Mouse (Mus musculus) forebrain, embryonic 14.5 days (tissue): ENCODE measurements around the gene Naa25. TPM values are rescaled to one million over a fixed set of nuclear protein-coding genes. Genes with fewer than 3 reads are reported as not detected.
A peak's percentile ranks its signal among the peaks of the same experiment; 100 is the strongest.

Experiments used
- ATAC-seq: fragments of 200-750 bp; cut with Nextera tagmentation; 2 replicates; pipeline ENCODE4 v1.8.0; 2017; ENCODE audit warnings: mild to moderate bottlenecking, moderate library complexity
- DNase-seq: peaks from one replicate; pipeline ENCODE4 v3.0.0-alpha.2; 2015; ENCODE audit warnings: low spot score
- H3K27ac ChIP-seq: fragments of 300-500 bp; sonication (generic); 2 replicates; pipeline ENCODE4 v1.5.1; 2014; ENCODE audit warnings: low read depth, mild to moderate bottlenecking, control low read depth, low read length, moderate library complexity
- H3K27me3 ChIP-seq: fragments of 300-500 bp; sonication (generic); replicated peaks from 2 replicates; pipeline ENCODE4 v1.6.1; 2014; ENCODE audit warnings: low read length, control low read depth, mixed read lengths; ENCODE audit not compliant: control insufficient read depth, insufficient read depth
- H3K36me3 ChIP-seq: fragments of 300-500 bp; sonication (generic); 2 replicates; pipeline ENCODE4 v1.6.1; 2014; ENCODE audit warnings: low read length, control low read depth; ENCODE audit not compliant: control insufficient read depth, insufficient read depth
- H3K4me1 ChIP-seq: fragments of 300-500 bp; sonication (generic); 2 replicates; pipeline ENCODE4 v1.6.1; 2014; ENCODE audit warnings: antibody characterized with exemption, low read length, control low read depth; ENCODE audit not compliant: control insufficient read depth, insufficient read depth
- H3K4me2 ChIP-seq: fragments of 300-500 bp; sonication (generic); 2 replicates; pipeline ENCODE4 v1.6.1; 2014; ENCODE audit warnings: mild to moderate bottlenecking, control low read depth, low read length
- H3K4me3 ChIP-seq: fragments of 300-500 bp; sonication (generic); 2 replicates; pipeline ENCODE4 v1.5.1; 2014; ENCODE audit warnings: low read depth, low read length, control low read depth
- H3K9ac ChIP-seq: fragments of 300-500 bp; sonication (generic); 2 replicates; pipeline ENCODE4 v1.6.1; 2014; ENCODE audit warnings: mild to moderate bottlenecking, low read length, control low read depth, moderate library complexity
- H3K9me3 ChIP-seq: fragments of 300-500 bp; sonication (generic); replicated peaks from 2 replicates; pipeline ENCODE4 v1.6.1; 2016; ENCODE audit warnings: low read length, control low read depth, mixed read lengths; ENCODE audit not compliant: control insufficient read depth
- WGBS: fragments of 180-500 bp; shearing (Covaris S2); extraction: QIAGEN DNeasy Blood & Tissue Kit; methylation state at CpG from one replicate; pipeline ENCODE4 v1.1.7; 2014; 5-methylcytosine and 5-hydroxymethylcytosine counted together
- polyA plus RNA-seq: library from polyadenylated mRNA; unstranded; fragments of >200 nt; fragmentation: Nextera tagmentation; extraction: Ambion mirVana; gene quantifications from 2 replicates; pipeline ENCODE4 v1.2.1, GENCODE M21; 2014

Gene Naa25
- polyA plus RNA-seq, 1 experiment from 2014 or later = 54.7 TPM

- DNase-seq (no peak), ATAC-seq (no peak)
- no peak overlapping the region for H3K4me2 ChIP-seq
- no peak overlapping the region for H3K4me3 ChIP-seq
- no peaks in the 10 kb centered on the region for H3K36me3 ChIP-seq
- no peaks in the 10 kb centered on the region for H3K4me1 ChIP-seq
- no peak overlapping the region for H3K27ac ChIP-seq
- 79% methylated on average over 5 of the region's 5 CpGs for whole genome bisulfite sequencing
- no peaks in the 10 kb centered on the region for H3K27me3 ChIP-seq
- no peaks in the 10 kb centered on the region for H3K9me3 ChIP-seq
- no peak overlapping the region for H3K9ac ChIP-seq
Observed at GRCm38 (mm10) chr5:121463601-121464250, 66.0 kb downstream of the Naa25 start.

GRCm38 (mm10) chr5:121469566-121469965 lies 71.8 kb downstream of the Naa25 start:
- 76% methylated on average over 3 of the region's 3 CpGs for WGBS

GRCm38 (mm10) chr5:121472411-121472810 lies 74.7 kb downstream of the Naa25 start:
- Histone ChIP-seq H3K9me3 (no peaks in the 10 kb centered on the region), H3K4me3 (no peak overlapping the region), H3K27me3 (no peaks in the 10 kb centered on the region), H3K36me3 (no peaks in the 10 kb centered on the region), H3K27ac (no peak overlapping the region), H3K4me2 (no peak overlapping the region), H3K9ac (no peak overlapping the region), H3K4me1 (no peaks in the 10 kb centered on the region)
- no peak for ATAC-seq
- 89% methylated on average over 2 of the region's 2 CpGs for WGBS
- no peak for DNase-seq

More at GRCm38 (mm10) chr5:121469566-121469965, 71.8 kb downstream of the Naa25 start:
- Histone ChIP-seq H3K27me3 (no peaks in the 10 kb centered on the region), H3K9ac (no peak overlapping the region), H3K27ac (no peak overlapping the region), H3K4me3 (no peak overlapping the region), H3K4me2 (no peak overlapping the region), H3K9me3 (no peaks in the 10 kb centered on the region), H3K4me1 (no peaks in the 10 kb centered on the region), H3K36me3 (no peaks in the 10 kb centered on the region)
- no peak for ATAC-seq
- no peak for DNase-seq

- no peak for DNase-seq
- no peaks in the 10 kb centered on the region for H3K4me1 ChIP-seq
- H3K9me3 ChIP-seq = no peaks in the 10 kb centered on the region
- H3K36me3 ChIP-seq = no peaks in the 10 kb centered on the region
- H3K27ac ChIP-seq = no peak overlapping the region
- no peak overlapping the region for H3K9ac ChIP-seq
- no peak overlapping the region for H3K4me3 ChIP-seq
- no peaks in the 10 kb centered on the region for H3K27me3 ChIP-seq
- no peak for ATAC-seq
- 70% methylated on average over 7 of the region's 7 CpGs for WGBS
- no peak overlapping the region for H3K4me2 ChIP-seq
Observed at GRCm38 (mm10) chr5:121474610-121475009, 76.9 kb downstream of the Naa25 start.

- no peak overlapping the region for H3K9ac ChIP-seq
- WGBS = 76% methylated on average over 1 of the region's 1 CpGs
- no peak for ATAC-seq
Observed at GRCm38 (mm10) chr5:121476040-121476439, 78.3 kb downstream of the Naa25 start.

GRCm38 (mm10) chr5:121477680-121478079 lies 79.9 kb downstream of the Naa25 start:
- peak; percentile 89 for DNase-seq
- Histone ChIP-seq H3K4me1 (no peaks in the 10 kb centered on the region), H3K4me2 (no peak overlapping the region), H3K9ac (no peak overlapping the region), H3K27me3 (no peaks in the 10 kb centered on the region), H3K36me3 (no peaks in the 10 kb centered on the region), H3K9me3 (no peaks in the 10 kb centered on the region), H3K4me3 (no peak overlapping the region), H3K27ac (no peak overlapping the region)
- WGBS = 35% methylated on average over 3 of the region's 3 CpGs
- ATAC-seq = no peak

More at GRCm38 (mm10) chr5:121476040-121476439, 78.3 kb downstream of the Naa25 start:
- Histone ChIP-seq H3K36me3 (no peaks in the 10 kb centered on the region), H3K4me1 (no peaks in the 10 kb centered on the region), H3K27me3 (no peaks in the 10 kb centered on the region), H3K4me2 (no peak overlapping the region), H3K27ac (no peak overlapping the region), H3K4me3 (no peak overlapping the region), H3K9me3 (no peaks in the 10 kb centered on the region)
- DNase-seq = no peak

- no peaks in the 10 kb centered on the region for H3K27me3 ChIP-seq
- no peak overlapping the region for H3K9ac ChIP-seq
- no peaks in the 10 kb centered on the region for H3K4me1 ChIP-seq
- H3K36me3 ChIP-seq = no peaks in the 10 kb centered on the region
- 89% methylated on average over 5 of the region's 5 CpGs for WGBS
- no peak overlapping the region for H3K4me2 ChIP-seq
- H3K9me3 ChIP-seq = no peaks in the 10 kb centered on the region
- no peak for DNase-seq
- H3K27ac ChIP-seq = no peak overlapping the region
- ATAC-seq = no peak
- H3K4me3 ChIP-seq = no peak overlapping the region
Observed at GRCm38 (mm10) chr5:121484801-121485200, 87.1 kb downstream of the Naa25 start.

GRCm38 (mm10) chr5:121493305-121493704 lies 95.6 kb downstream of the Naa25 start:
- 78% methylated on average over 8 of the region's 8 CpGs for WGBS
- Histone ChIP-seq H3K9ac (no peak overlapping the region), H3K27ac (no peak overlapping the region), H3K4me2 (no peak overlapping the region), H3K27me3 (no peaks in the 10 kb centered on the region), H3K4me3 (no peak overlapping the region), H3K9me3 (no peaks in the 10 kb centered on the region), H3K36me3 (no peaks in the 10 kb centered on the region), H3K4me1 (no peaks in the 10 kb centered on the region)
- ATAC-seq (no peak), DNase-seq (no peak)
